Mouse (Mus musculus): ENCODE data around the gene Fam110c. TPM values are rescaled to one million over a fixed set of nuclear protein-coding genes. Genes with fewer than 3 reads are reported as not detected.
"Not testable (repeated sequence)": the region's sequence is repeated elsewhere in the genome, so short reads cannot be mapped to it uniquely, and the experiment has no call there.

Fam110c gene
- polyA plus RNA-seq (2014; fragmentation: Nextera tagmentation; extraction: Ambion mirVana) = not detected in 2 replicates

DNA sequence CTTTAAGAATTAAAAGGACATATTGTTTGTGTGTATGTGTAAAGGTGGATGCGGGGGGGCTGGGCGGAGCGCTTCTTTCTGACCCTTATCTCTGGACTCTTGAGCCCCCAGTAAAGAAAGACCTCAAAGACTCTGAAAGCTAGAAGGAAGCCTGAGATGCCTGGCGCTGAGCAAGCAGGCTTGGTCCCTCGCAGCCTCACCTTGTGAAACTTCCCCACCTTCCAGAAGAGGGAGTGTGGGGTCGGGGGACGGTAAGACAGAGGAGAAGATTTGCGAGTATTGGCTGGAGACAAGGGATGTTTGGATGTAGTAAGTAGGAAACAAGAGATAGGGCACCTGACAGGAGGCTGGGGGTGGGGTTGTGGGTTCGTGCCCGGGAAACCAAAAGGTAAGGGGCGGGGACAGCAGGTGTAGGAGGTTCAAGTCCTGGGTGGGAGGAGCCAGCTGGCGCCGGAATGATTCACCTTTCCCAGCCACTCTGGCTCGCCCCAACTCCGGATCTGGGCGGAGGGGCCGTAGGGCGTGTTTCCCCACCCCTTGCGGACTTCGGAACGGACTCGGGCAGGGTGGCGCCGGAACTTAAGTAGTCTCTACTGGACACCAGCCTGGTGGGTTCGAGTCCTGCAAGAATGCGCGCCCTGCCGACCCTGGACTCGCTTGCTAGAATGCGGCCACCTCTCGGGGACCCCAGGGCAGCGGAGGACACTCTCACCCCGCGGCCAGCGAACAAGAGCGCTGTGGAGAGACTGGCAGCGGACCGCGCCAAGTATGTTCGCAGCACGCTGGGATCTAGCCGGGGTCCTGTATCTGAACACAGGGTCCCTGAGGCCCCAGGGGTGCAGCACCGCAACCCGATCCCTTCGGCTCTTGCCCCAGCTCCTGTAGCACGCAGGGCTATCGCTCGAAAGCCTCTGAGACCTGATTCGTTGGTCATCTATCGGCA, at the start of gene Fam110c:
TSS of gene Fam110c (plus strand) at position 450 of the 943 bp plus-strand sequence.
- 2% methylated on average over 50 of the region's 50 CpGs for WGBS
- H3K9me3 ChIP-seq (ENCODE audit: control insufficient read depth, low read length) = no peaks in the 10 kb centered on the region
- H3K27me3 ChIP-seq (ENCODE audit: control insufficient read depth, insufficient read depth, low read length) = peaks cover 30% of the 10 kb centered on the region
- H3K27ac ChIP-seq (ENCODE audit: low read depth, low read length) = no peak within 1 kb of the TSS
- H3K4me1 ChIP-seq (ENCODE audit: control insufficient read depth, insufficient read depth, low read length) = peaks cover 8% of the 10 kb centered on the region; the same call in 1 of the 2 replicates
- ATAC-seq (ENCODE audit: low read depth) = peak; percentile 60
- peak within 1 kb of the TSS; percentile 94 for H3K4me2 ChIP-seq (ENCODE audit: low read depth, low read length)
- H3K9ac ChIP-seq (replicated peaks; ENCODE audit: low read depth, low read length) = peak within 1 kb of the TSS; percentile 21; the same call in 1 of the 2 replicates
- no peaks in the 10 kb centered on the region for H3K36me3 ChIP-seq (ENCODE audit: control insufficient read depth, insufficient read depth, low read length)
- H3K4me3 ChIP-seq (ENCODE audit: low read depth, low read length) = peak within 1 kb of the TSS; percentile 41

GRCm38 (mm10) chr12:31026423-31026822, 47.2 kb upstream of the Fam110c start:
- no peak; the same call in 1 of the 2 replicates for ATAC-seq (ENCODE audit: low read depth)
- Histone ChIP-seq H3K4me1 (ENCODE audit: control insufficient read depth, insufficient read depth, low read length) (no peaks in the 10 kb centered on the region), H3K4me2 (ENCODE audit: low read depth, low read length) (no peak overlapping the region), H3K36me3 (ENCODE audit: control insufficient read depth, insufficient read depth, low read length) (no peaks in the 10 kb centered on the region), H3K4me3 (ENCODE audit: low read depth, low read length) (no peak overlapping the region), H3K27ac (ENCODE audit: low read depth, low read length) (no peak overlapping the region), H3K27me3 (ENCODE audit: control insufficient read depth, insufficient read depth, low read length) (no peaks in the 10 kb centered on the region), H3K9ac (replicated peaks; ENCODE audit: low read depth, low read length) (no peak overlapping the region), H3K9me3 (ENCODE audit: control insufficient read depth, low read length) (no peaks in the 10 kb centered on the region)
- WGBS = 45% methylated on average over 7 of the region's 7 CpGs

DNA sequence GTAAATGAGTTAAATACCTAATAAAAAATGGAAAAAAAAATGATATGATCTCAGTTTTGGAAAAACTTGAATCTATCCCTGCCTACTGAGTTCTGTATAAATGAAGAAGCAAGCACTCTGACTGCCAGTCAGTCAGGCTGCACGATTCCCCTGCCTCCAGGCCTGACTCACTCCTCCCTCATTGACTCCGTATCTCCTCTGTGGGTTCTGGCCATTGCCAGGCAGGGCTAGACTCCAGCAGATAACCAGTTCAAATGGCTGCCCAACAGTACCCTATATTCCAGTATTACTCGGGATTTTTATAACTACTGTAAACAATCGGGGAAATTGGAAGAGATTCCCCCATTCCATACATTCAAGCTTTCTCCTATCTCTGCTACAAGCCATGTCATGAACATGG, 21.6 kb upstream of the Fam110c start:
- no peak for ATAC-seq (ENCODE audit: low read depth)
- WGBS = 93% methylated on average over 4 of the region's 4 CpGs
- no peaks in the 10 kb centered on the region for H3K4me1 ChIP-seq (ENCODE audit: control insufficient read depth, insufficient read depth, low read length)
- no peak overlapping the region for H3K27ac ChIP-seq (ENCODE audit: low read depth, low read length)
- no peaks in the 10 kb centered on the region for H3K27me3 ChIP-seq (ENCODE audit: control insufficient read depth, insufficient read depth, low read length)
- H3K9ac ChIP-seq (replicated peaks; ENCODE audit: low read depth, low read length) = no peak overlapping the region
- H3K9me3 ChIP-seq (ENCODE audit: control insufficient read depth, low read length) = no peaks in the 10 kb centered on the region
- H3K4me2 ChIP-seq (ENCODE audit: low read depth, low read length) = no peak overlapping the region
- no peak overlapping the region for H3K4me3 ChIP-seq (ENCODE audit: low read depth, low read length)
- no peaks in the 10 kb centered on the region for H3K36me3 ChIP-seq (ENCODE audit: control insufficient read depth, insufficient read depth, low read length)

GRCm38 (mm10) chr12:31056291-31056864, 17.3 kb upstream of the Fam110c start:
- no peaks in the 10 kb centered on the region for H3K9me3 ChIP-seq (ENCODE audit: control insufficient read depth, low read length)
- WGBS = 81% methylated on average over 6 of the region's 6 CpGs
- H3K4me2 ChIP-seq (ENCODE audit: low read depth, low read length) = no peak overlapping the region
- no peaks in the 10 kb centered on the region for H3K36me3 ChIP-seq (ENCODE audit: control insufficient read depth, insufficient read depth, low read length)
- no peak overlapping the region for H3K27ac ChIP-seq (ENCODE audit: low read depth, low read length)
- ATAC-seq (ENCODE audit: low read depth) = no peak
- H3K27me3 ChIP-seq (ENCODE audit: control insufficient read depth, insufficient read depth, low read length) = no peaks in the 10 kb centered on the region
- H3K4me1 ChIP-seq (ENCODE audit: control insufficient read depth, insufficient read depth, low read length) = no peaks in the 10 kb centered on the region
- no peak overlapping the region for H3K4me3 ChIP-seq (ENCODE audit: low read depth, low read length)
- H3K9ac ChIP-seq (replicated peaks; ENCODE audit: low read depth, low read length) = no peak overlapping the region

GRCm38 (mm10) chr12:31059393-31059853, 14.2 kb upstream of the Fam110c start:
- no peak for ATAC-seq (ENCODE audit: low read depth)
- H3K4me1 ChIP-seq (ENCODE audit: control insufficient read depth, insufficient read depth, low read length) = no peaks in the 10 kb centered on the region
- no peaks in the 10 kb centered on the region for H3K27me3 ChIP-seq (ENCODE audit: control insufficient read depth, insufficient read depth, low read length)
- H3K9ac ChIP-seq (replicated peaks; ENCODE audit: low read depth, low read length) = no peak overlapping the region
- no peaks in the 10 kb centered on the region for H3K36me3 ChIP-seq (ENCODE audit: control insufficient read depth, insufficient read depth, low read length)
- no peak overlapping the region for H3K4me2 ChIP-seq (ENCODE audit: low read depth, low read length)
- H3K4me3 ChIP-seq (ENCODE audit: low read depth, low read length) = no peak overlapping the region
- H3K9me3 ChIP-seq (ENCODE audit: control insufficient read depth, low read length) = no peaks in the 10 kb centered on the region
- H3K27ac ChIP-seq (ENCODE audit: low read depth, low read length) = no peak overlapping the region
- 61% methylated on average over 8 of the region's 8 CpGs for WGBS

GRCm38 (mm10) chr12:31060245-31060644, 13.4 kb upstream of the Fam110c start:
- Histone ChIP-seq H3K4me3 (ENCODE audit: low read depth, low read length) (no peak overlapping the region), H3K36me3 (ENCODE audit: control insufficient read depth, insufficient read depth, low read length) (no peaks in the 10 kb centered on the region), H3K4me2 (ENCODE audit: low read depth, low read length) (no peak overlapping the region), H3K9me3 (ENCODE audit: control insufficient read depth, low read length) (no peaks in the 10 kb centered on the region), H3K9ac (replicated peaks; ENCODE audit: low read depth, low read length) (no peak overlapping the region), H3K4me1 (ENCODE audit: control insufficient read depth, insufficient read depth, low read length) (no peaks in the 10 kb centered on the region), H3K27me3 (ENCODE audit: control insufficient read depth, insufficient read depth, low read length) (no peaks in the 10 kb centered on the region), H3K27ac (ENCODE audit: low read depth, low read length) (no peak overlapping the region)
- WGBS = 61% methylated on average over 8 of the region's 8 CpGs
- no peak for ATAC-seq (ENCODE audit: low read depth)

DNA sequence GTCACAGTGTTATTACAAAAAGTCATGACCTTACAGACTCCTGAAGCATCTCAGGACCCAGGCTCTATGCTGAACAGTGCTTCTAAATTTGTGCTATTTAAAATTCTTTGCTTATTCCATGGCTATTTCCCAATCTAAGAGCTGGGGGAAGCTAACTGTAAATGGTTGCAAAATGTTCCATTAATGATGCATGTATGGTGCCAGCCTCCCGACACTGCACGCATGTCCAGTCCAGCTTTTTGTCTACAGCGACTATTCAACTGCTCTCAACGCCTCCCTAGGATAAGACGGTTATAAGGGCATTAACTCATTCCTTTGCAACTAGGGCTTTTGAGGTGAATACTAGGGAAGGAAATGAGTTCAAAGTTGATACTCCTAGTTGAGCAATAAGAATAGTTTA, 2.4 kb upstream of the Fam110c start:
- Histone ChIP-seq H3K4me1 (ENCODE audit: control insufficient read depth, insufficient read depth, low read length) (peaks cover 8% of the 10 kb centered on the region; the same call in 1 of the 2 replicates), H3K4me2 (ENCODE audit: low read depth, low read length) (no peak overlapping the region), H3K9me3 (ENCODE audit: control insufficient read depth, low read length) (no peaks in the 10 kb centered on the region), H3K27ac (ENCODE audit: low read depth, low read length) (no peak overlapping the region), H3K4me3 (ENCODE audit: low read depth, low read length) (no peak overlapping the region), H3K9ac (replicated peaks; ENCODE audit: low read depth, low read length) (no peak overlapping the region), H3K36me3 (ENCODE audit: control insufficient read depth, insufficient read depth, low read length) (no peaks in the 10 kb centered on the region), H3K27me3 (ENCODE audit: control insufficient read depth, insufficient read depth, low read length) (peaks cover 30% of the 10 kb centered on the region)
- ATAC-seq (ENCODE audit: low read depth) = no peak
- WGBS = 87% methylated on average over 5 of the region's 5 CpGs

DNA sequence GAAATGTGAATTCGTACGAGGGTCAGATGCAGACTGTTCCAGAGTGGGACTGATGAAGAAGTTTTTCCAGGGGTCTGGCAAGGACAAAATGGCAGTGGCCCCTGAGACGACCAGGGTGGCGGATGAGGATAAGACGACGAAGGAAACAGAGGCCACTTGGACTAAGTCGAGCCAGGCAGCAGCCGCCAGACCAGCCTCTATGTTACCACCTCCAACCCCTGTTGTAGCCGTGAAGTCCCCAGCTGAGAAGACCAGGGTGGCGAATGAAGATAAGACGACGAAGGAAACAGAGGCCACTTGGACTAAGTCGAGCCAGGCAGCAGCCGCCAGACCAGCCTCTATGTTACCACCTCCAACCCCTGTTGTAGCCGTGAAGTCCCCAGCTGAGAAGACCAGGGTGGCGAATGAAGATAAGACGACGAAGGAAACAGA, 710 bp downstream of the Fam110c start:
- H3K27ac ChIP-seq (ENCODE audit: low read depth, low read length); H3K36me3 ChIP-seq (ENCODE audit: control insufficient read depth, insufficient read depth, low read length); H3K4me1 ChIP-seq (ENCODE audit: control insufficient read depth, insufficient read depth, low read length); H3K9me3 ChIP-seq (ENCODE audit: control insufficient read depth, low read length): not testable (repeated sequence)
- peak; percentile 52 for ATAC-seq (ENCODE audit: low read depth)
- peaks cover 30% of the 10 kb centered on the region for H3K27me3 ChIP-seq (ENCODE audit: control insufficient read depth, insufficient read depth, low read length)
- peak overlapping the region; percentile 94 for H3K4me2 ChIP-seq (ENCODE audit: low read depth, low read length)
- H3K4me3 ChIP-seq (ENCODE audit: low read depth, low read length) = peak overlapping the region; percentile 41
- WGBS = under 1% methylated on average over 14 of the region's 18 CpGs
- peak overlapping the region; percentile 16; the same call in 1 of the 2 replicates for H3K9ac ChIP-seq (replicated peaks; ENCODE audit: low read depth, low read length)
